Mouse (Mus musculus): ENCODE measurements at regions not wholly inside any gene's neighbourhood (a gene's known extent, or its start where the extent isn't known, plus 50 kb on each side); places are given as distances from the start of the nearest gene placed in this dataset.

GRCm38 (mm10) chr9:32024767-32025166 is 91.2 kb upstream of the Arhgap32 start:
- TF ChIP-seq CTCF (conservative IDR thresholded peaks at IDR 0.05; ENCODE audit: insufficient read depth, insufficient read length, low read depth, low read length) (no peak), POLR2A (IDR thresholded peaks at IDR 0.05; ENCODE audit: low read depth, low read length) (no peak)

Data from kidney, adult 2 months (tissue).